Mouse (Mus musculus) liver, embryonic 16.5 days (tissue): Measurements from ENCODE around the gene Olfr166. TPM values are rescaled to one million over a fixed set of nuclear protein-coding genes. Genes with fewer than 3 reads are reported as not detected.
"Not testable (repeated sequence)": the region's sequence is repeated elsewhere in the genome, so short reads cannot be mapped to it uniquely, and the experiment has no call there.

Experiments used
- ATAC-seq: fragments of 200-750 bp; cut with Nextera tagmentation; 2 replicates; pipeline ENCODE4 v1.8.0; 2017; ENCODE audit warnings: low read depth, mild to moderate bottlenecking, moderate number of reproducible peaks, moderate library complexity
- H3K27ac ChIP-seq: fragments of 300-500 bp; sonication (generic); 2 replicates; pipeline ENCODE4 v1.5.1; 2014; ENCODE audit warnings: mild to moderate bottlenecking, low read length
- H3K27me3 ChIP-seq: fragments of 300-500 bp; sonication (generic); 2 replicates; pipeline ENCODE4 v1.6.1; 2014; ENCODE audit warnings: low read depth, low read length, mixed read lengths; ENCODE audit not compliant: control insufficient read depth, insufficient read depth
- H3K36me3 ChIP-seq: fragments of 300-500 bp; sonication (generic); 2 replicates; pipeline ENCODE4 v1.6.1; 2014; ENCODE audit warnings: mild to moderate bottlenecking; ENCODE audit not compliant: control insufficient read depth, insufficient read depth
- H3K4me1 ChIP-seq: fragments of 300-500 bp; sonication (generic); 2 replicates; pipeline ENCODE4 v1.6.1; 2014; ENCODE audit warnings: low read depth, low read length, mixed read lengths; ENCODE audit not compliant: control insufficient read depth
- H3K4me2 ChIP-seq: fragments of 300-500 bp; sonication (generic); 2 replicates; pipeline ENCODE4 v1.6.1; 2014; ENCODE audit warnings: low read depth, low read length, mixed read lengths
- H3K4me3 ChIP-seq: fragments of 300-500 bp; sonication (generic); 2 replicates; pipeline ENCODE4 v1.5.1; 2014; ENCODE audit warnings: low read depth, mild to moderate bottlenecking, low read length
- H3K9ac ChIP-seq: fragments of 300-500 bp; sonication (generic); 2 replicates; pipeline ENCODE4 v1.6.1; 2014; ENCODE audit warnings: low read depth, low read length
- H3K9me3 ChIP-seq: fragments of 300-500 bp; sonication (generic); replicated peaks from 2 replicates; pipeline ENCODE4 v1.6.1; 2016; ENCODE audit warnings: low read length; ENCODE audit not compliant: control insufficient read depth
- WGBS: fragments of 180-500 bp; shearing (Covaris S2); extraction: QIAGEN DNeasy Blood & Tissue Kit; methylation state at CpG from one replicate; pipeline ENCODE4 v1.1.7; 2014; ENCODE audit not compliant: insufficient replicate concordance; 5-methylcytosine and 5-hydroxymethylcytosine counted together
- polyA plus RNA-seq: library from polyadenylated mRNA; unstranded; fragments of >200 nt; fragmentation: Nextera tagmentation; extraction: Ambion mirVana; gene quantifications from 2 replicates; pipeline ENCODE4 v1.2.1, GENCODE M21; 2015

Gene Olfr166
- not detected in 2 replicates for polyA plus RNA-seq

GRCm38 (mm10) chr16:19483394-19483793 lies at the start of gene Olfr166:
Gene Olfr166 (plus strand): TSS chr16:19483694.
- H3K27ac ChIP-seq: no peak within 1 kb of the TSS
- ATAC-seq: no peak
- no peaks in the 10 kb centered on the region for H3K4me1 ChIP-seq
- no peak within 1 kb of the TSS for H3K9ac ChIP-seq
- H3K9me3 ChIP-seq: peaks cover 2% of the 10 kb centered on the region
- no peaks in the 10 kb centered on the region for H3K36me3 ChIP-seq
- no peaks in the 10 kb centered on the region for H3K27me3 ChIP-seq
- H3K4me2 ChIP-seq: no peak within 1 kb of the TSS
- no peak within 1 kb of the TSS for H3K4me3 ChIP-seq

- not testable (repeated sequence) for ATAC-seq, H3K4me2 ChIP-seq, H3K4me3 ChIP-seq, H3K27me3 ChIP-seq, H3K27ac ChIP-seq, H3K4me1 ChIP-seq, H3K9me3 ChIP-seq, H3K36me3 ChIP-seq, H3K9ac ChIP-seq
- WGBS: 50% methylated on average over 4 of the region's 4 CpGs
Observed at GRCm38 (mm10) chr16:19458741-19459140, 24.8 kb upstream of the Olfr166 start.

GRCm38 (mm10) chr16:19464365-19464764 lies 19.1 kb upstream of the Olfr166 start:
- Histone ChIP-seq H3K9ac (no peak overlapping the region), H3K27me3 (no peaks in the 10 kb centered on the region), H3K4me2 (no peak overlapping the region), H3K27ac (no peak overlapping the region), H3K4me1 (no peaks in the 10 kb centered on the region), H3K36me3 (no peaks in the 10 kb centered on the region), H3K4me3 (no peak overlapping the region), H3K9me3 (no peaks in the 10 kb centered on the region)
- WGBS: 65% methylated on average over 1 of the region's 1 CpGs
- no peak for ATAC-seq

- Histone ChIP-seq H3K9ac (no peak within 1 kb of the TSS), H3K4me3 (no peak within 1 kb of the TSS), H3K27ac (no peak within 1 kb of the TSS), H3K27me3 (no peaks in the 10 kb centered on the region), H3K36me3 (no peaks in the 10 kb centered on the region), H3K4me2 (no peak within 1 kb of the TSS), H3K9me3 (no peaks in the 10 kb centered on the region), H3K4me1 (no peaks in the 10 kb centered on the region)
- ATAC-seq: no peak
- WGBS: 57% methylated on average over 2 of the region's 2 CpGs
Observed at GRCm38 (mm10) chr16:19522166-19522565, 38.7 kb downstream of the Olfr166 start, which contains the start of gene Olfr167. Gene Olfr167 (minus strand): TSS chr16:19522266.

- no peaks in the 10 kb centered on the region for H3K9me3 ChIP-seq
- no peaks in the 10 kb centered on the region for H3K36me3 ChIP-seq
- H3K4me3 ChIP-seq: no peak within 1 kb of the TSS
- no peak for ATAC-seq
- H3K4me1 ChIP-seq: no peaks in the 10 kb centered on the region
- H3K9ac ChIP-seq: no peak within 1 kb of the TSS
- H3K27ac ChIP-seq: no peak within 1 kb of the TSS
- no peaks in the 10 kb centered on the region for H3K27me3 ChIP-seq
- no peak within 1 kb of the TSS for H3K4me2 ChIP-seq
Observed at GRCm38 (mm10) chr16:19535455-19535854, 52.0 kb downstream of the Olfr166 start, which contains the start of gene Olfr168. Gene Olfr168 (minus strand): TSS chr16:19535555.

Other genes with a start within 250 kb of the Olfr166 start
- gene Olfr164, start 169.6 kb upstream of the Olfr166 start, polyA plus RNA-seq: not detected in 2 replicates
- not detected in 2 replicates for gene Olfr165, start 60.6 kb upstream of the Olfr166 start, polyA plus RNA-seq
- gene Olfr167, start 38.6 kb downstream of the Olfr166 start, polyA plus RNA-seq: not detected in 2 replicates
- not detected in 2 replicates for gene Olfr168, start 51.9 kb downstream of the Olfr166 start, polyA plus RNA-seq
- not detected in 2 replicates for gene Olfr169, start 88.1 kb downstream of the Olfr166 start, polyA plus RNA-seq
- not detected in 2 replicates for gene Olfr170, start 128.2 kb downstream of the Olfr166 start, polyA plus RNA-seq
- not detected in 2 replicates for gene Olfr171, start 146.2 kb downstream of the Olfr166 start, polyA plus RNA-seq
- 0.02 TPM in 1 of 2 replicates, not detected in the other for gene Lamp3, start 222.7 kb downstream of the Olfr166 start, polyA plus RNA-seq